Mouse (Mus musculus) induced T-regulatory cell, adult 2 months (primary cell): ENCODE measurements around the gene Sfmbt1.
A peak's percentile ranks its signal among the peaks of the same experiment; 100 is the strongest.

Experiments used
- DNase-seq: peaks from one replicate; pipeline ENCODE4 v3.0.0-alpha.2; 2012; ENCODE audit warnings: low read depth

Gene Sfmbt1

GRCm38 (mm10) chr14:30714799-30715617 lies at the start of gene Sfmbt1:
Gene Sfmbt1 (plus strand): TSS chr14:30714849.
- DNase-seq = peak; percentile 55

GRCm38 (mm10) chr14:30666061-30666460 lies 48.6 kb upstream of the Sfmbt1 start:
- no peak for DNase-seq

- no peak for DNase-seq
These were observed 48.0 kb upstream of the Sfmbt1 start for GRCm38 (mm10) chr14:30666604-30667003.

GRCm38 (mm10) chr14:30670161-30670560 lies 44.5 kb upstream of the Sfmbt1 start:
- no peak for DNase-seq

- DNase-seq = no peak
These were observed 43.3 kb upstream of the Sfmbt1 start for GRCm38 (mm10) chr14:30671095-30671985.

- DNase-seq = peak; percentile 90
These were observed 42.7 kb upstream of the Sfmbt1 start for GRCm38 (mm10) chr14:30671986-30672312.

- peak; percentile 60 for DNase-seq
These were observed 39.7 kb upstream of the Sfmbt1 start for GRCm38 (mm10) chr14:30674947-30675346.

GRCm38 (mm10) chr14:30682131-30682530 lies 32.5 kb upstream of the Sfmbt1 start:
- DNase-seq = no peak

- no peak for DNase-seq
These were observed 24.0 kb upstream of the Sfmbt1 start for GRCm38 (mm10) chr14:30690685-30691084.

- no peak for DNase-seq
These were observed 22.2 kb upstream of the Sfmbt1 start for GRCm38 (mm10) chr14:30692439-30692838.

- no peak for DNase-seq
These were observed 19.9 kb upstream of the Sfmbt1 start for GRCm38 (mm10) chr14:30694786-30695185.

- DNase-seq = no peak
These were observed 19.0 kb upstream of the Sfmbt1 start for GRCm38 (mm10) chr14:30695609-30696008.

- no peak for DNase-seq
These were observed 17.1 kb upstream of the Sfmbt1 start for GRCm38 (mm10) chr14:30697407-30698052.

- DNase-seq = peak; percentile 70
These were observed 15.0 kb upstream of the Sfmbt1 start for GRCm38 (mm10) chr14:30699656-30700055.

GRCm38 (mm10) chr14:30702512-30702911 lies 12.1 kb upstream of the Sfmbt1 start:
- DNase-seq = no peak

GRCm38 (mm10) chr14:30703079-30703478 lies 11.6 kb upstream of the Sfmbt1 start:
- DNase-seq = no peak

- DNase-seq = no peak
These were observed 10.4 kb upstream of the Sfmbt1 start for GRCm38 (mm10) chr14:30704098-30704855.

GRCm38 (mm10) chr14:30711892-30712291 lies 2.8 kb upstream of the Sfmbt1 start:
- no peak for DNase-seq

- peak; percentile 52 for DNase-seq
These were observed 880 bp upstream of the Sfmbt1 start for GRCm38 (mm10) chr14:30713769-30714168.

GRCm38 (mm10) chr14:30715618-30716050 lies 985 bp downstream of the Sfmbt1 start:
- peak; percentile 85 for DNase-seq

- peak; percentile 62 for DNase-seq
These were observed 1.7 kb downstream of the Sfmbt1 start for GRCm38 (mm10) chr14:30716051-30716952.
